Mouse (Mus musculus): Measurements from ENCODE around the gene Adh1.

GRCm38 (mm10) chr3:138336104-138336754 lies 75.4 kb downstream of the Adh1 start:
- TF ChIP-seq CTCF (IDR thresholded peaks at IDR 0.05; ENCODE audit: control insufficient read depth, insufficient read depth, low read length): no peak
- no peak for TF ChIP-seq POLR2A (IDR thresholded peaks at IDR 0.05; ENCODE audit: borderline replicate concordance, control insufficient read depth, low read depth, low read length)
